Mouse (Mus musculus): ENCODE results near the gene Pax3. TPM values are rescaled to one million over a fixed set of nuclear protein-coding genes. Genes with fewer than 3 reads are reported as not detected.

Gene Pax3
- total and polyA plus RNA-seq, 3 experiments: 0.08 to 0.10 TPM; not detected in 1

GRCm38 (mm10) chr1:78200191-78200590, 3.3 kb upstream of the Pax3 start:
- dilution Hi-C loops (cut with MboI; ENCODE audit: extremely low pct_ligation_motif_present, extremely low pct_unique_long_range_greater_than_20kb, low sequenced_read_pairs): no loop called here

GRCm38 (mm10) chr1:78199221-78199620, 2.3 kb upstream of the Pax3 start:
- Histone ChIP-seq H3K27ac (ENCODE audit: insufficient read depth, low read depth) (no peak overlapping the region), H3K27me3 (replicated peaks) (no peaks in the 10 kb centered on the region), H3K79me2 (replicated peaks; ENCODE audit: control insufficient read depth, extremely low read depth, insufficient read depth, poor library complexity, severe bottlenecking) (no peaks in the 10 kb centered on the region), H3K4me1 (ENCODE audit: control insufficient read depth in 1 of 2, insufficient read depth in 2 of 2) (peaks cover 0 to 4% of the 10 kb centered on the region in 2 experiments; a peak in 2 of 4 replicates), H3K9ac (ENCODE audit: insufficient read depth, low read depth) (no peak overlapping the region), H3K4me3 (replicated peaks in 1 of 3; ENCODE audit: low read depth in 2 of 3, low read length in 2 of 3, poor library complexity in 1 of 3) (no peak overlapping the region), H3K9me3 (replicated peaks; ENCODE audit: low read length) (peaks cover 6% of the 10 kb centered on the region), H3K36me3 (replicated peaks in 1 of 2; ENCODE audit: control insufficient read depth in 1 of 2, insufficient read depth in 1 of 2, low read length in 1 of 2) (no peaks in the 10 kb centered on the region), H3K4me2 (ENCODE audit: insufficient read depth, low read depth, poor library complexity, severe bottlenecking) (no peak overlapping the region)
- in situ Hi-C loops (cut with MboI; ENCODE audit: low pct_ligation_motif_present, low pct_unique_long_range_greater_than_20kb, low sequenced_read_pairs): no loop called here
- no peak for TF ChIP-seq MEF2A (IDR thresholded peaks at IDR 0.05; ENCODE audit: borderline replicate concordance, low read depth, low read length)
- TF ChIP-seq POLR2AphosphoS2 (IDR thresholded peaks at IDR 0.05; ENCODE audit: low read depth, low read length): no peak
- TF ChIP-seq HCFC1 (IDR thresholded peaks at IDR 0.05; ENCODE audit: low read depth, low read length): no peak
- TF ChIP-seq MYC (IDR thresholded peaks at IDR 0.05; ENCODE audit: low read depth, low read length): no peak
- TF ChIP-seq RAD21 (IDR thresholded peaks at IDR 0.05; ENCODE audit: low read depth, low read length): no peak
- no peak for TF ChIP-seq SMC3 (IDR thresholded peaks at IDR 0.05; ENCODE audit: low read depth, low read length)
- no peak for TF ChIP-seq E2F4 (IDR thresholded peaks at IDR 0.05; ENCODE audit: insufficient replicate concordance, low read depth, low read length)
- TF ChIP-seq ZNF384 (IDR thresholded peaks at IDR 0.05; ENCODE audit: low read depth, low read length): no peak
- TF ChIP-seq PAX5 (IDR thresholded peaks at IDR 0.05; ENCODE audit: low read length): no peak
- TF ChIP-seq JUND (conservative IDR thresholded peaks at IDR 0.05; ENCODE audit: low read depth, low read length): no peak
- TF ChIP-seq USF2 (conservative IDR thresholded peaks at IDR 0.05; ENCODE audit: low read depth, low read length): no peak
- no peak for TF ChIP-seq POLR2A (IDR thresholded peaks at IDR 0.05; ENCODE audit: low read depth, low read length)
- no peak for DNase-seq (ENCODE audit: extremely low read depth)
- dilution Hi-C loops (cut with MboI; ENCODE audit: extremely low pct_ligation_motif_present, extremely low pct_unique_long_range_greater_than_20kb, low sequenced_read_pairs): no loop called here

More at GRCm38 (mm10) chr1:78200191-78200590, 3.3 kb upstream of the Pax3 start:
- no peaks in the 10 kb centered on the region for H3K36me3 ChIP-seq (replicated peaks in 1 of 2; ENCODE audit: control insufficient read depth in 1 of 2, insufficient read depth in 1 of 2, low read length in 1 of 2)
- no peak for TF ChIP-seq ZMIZ1 (IDR thresholded peaks at IDR 0.05; ENCODE audit: low read depth, low read length)
- no peak for TF ChIP-seq EP300 (IDR thresholded peaks at IDR 0.05; ENCODE audit: low read length)
- no peak for TF ChIP-seq POLR2A (IDR thresholded peaks at IDR 0.05; ENCODE audit: low read depth, low read length)
- no peak for TF ChIP-seq ZKSCAN1 (IDR thresholded peaks at IDR 0.05; ENCODE audit: borderline replicate concordance, low read depth, low read length)
- TF ChIP-seq CHD2 (IDR thresholded peaks at IDR 0.05; ENCODE audit: low read length): no peak
- TF ChIP-seq BHLHE40 (IDR thresholded peaks at IDR 0.05; ENCODE audit: low read depth, low read length): no peak
- no peak for TF ChIP-seq HCFC1 (IDR thresholded peaks at IDR 0.05; ENCODE audit: low read depth, low read length)
- no peak for TF ChIP-seq ETS1 (conservative IDR thresholded peaks at IDR 0.05; ENCODE audit: low read depth, low read length)
- TF ChIP-seq KAT2A (IDR thresholded peaks at IDR 0.05; ENCODE audit: insufficient replicate concordance, low read length): no peak
- TF ChIP-seq TCF12 (IDR thresholded peaks at IDR 0.05; ENCODE audit: low read depth, low read length): no peak
- TF ChIP-seq RAD21 (IDR thresholded peaks at IDR 0.05; ENCODE audit: low read depth, low read length): no peak
- peaks cover 6% of the 10 kb centered on the region for H3K9me3 ChIP-seq (replicated peaks; ENCODE audit: low read length)
- in situ Hi-C loops (cut with MboI; ENCODE audit: low pct_ligation_motif_present, low pct_unique_long_range_greater_than_20kb, low sequenced_read_pairs): no loop called here
- peaks cover 0 to 4% of the 10 kb centered on the region in 2 experiments; a peak in 2 of 4 replicates for H3K4me1 ChIP-seq (ENCODE audit: control insufficient read depth in 1 of 2, insufficient read depth in 2 of 2)
- H3K27me3 ChIP-seq (replicated peaks): no peaks in the 10 kb centered on the region
- no peak overlapping the region for H3K27ac ChIP-seq (ENCODE audit: insufficient read depth, low read depth)
- DNase-seq (ENCODE audit: extremely low read depth): no peak
- H3K4me2 ChIP-seq (ENCODE audit: insufficient read depth, low read depth, poor library complexity, severe bottlenecking): no peak overlapping the region
- no peak overlapping the region for H3K4me3 ChIP-seq (replicated peaks in 1 of 3; ENCODE audit: low read depth in 2 of 3, low read length in 2 of 3, poor library complexity in 1 of 3)
- H3K79me2 ChIP-seq (replicated peaks; ENCODE audit: control insufficient read depth, extremely low read depth, insufficient read depth, poor library complexity, severe bottlenecking): no peaks in the 10 kb centered on the region
- no peak overlapping the region for H3K9ac ChIP-seq (ENCODE audit: insufficient read depth, low read depth)
